18 mouse cellular contexts compared by ENCODE assay signal in genomic region chr7:68593344-68594016, GRCm38 (mm10).
DNase-seq lines count a peak whose midpoint lies in the region; ATAC-seq and TF ChIP-seq lines count a peak whose summit lies in the region.
"Had no signal": no experiment of that assay in that cellular context is flagged by ENCODE, and none has a peak within 500 bp of the region (broad histone marks: within the 10 kb centered on the region; RNA-seq: fewer than 3 reads in every experiment).

No protein-coding gene starts in this region.

- 0 out of 2 replicates have a peak, but pooled peaks cover 9% of the 10 kb centered on the region for H3K4me1 ChIP-seq in kidney, postnatal 0 days (replicated peaks; ENCODE audit: insufficient read depth, low read length)
- H3K4me1 ChIP-seq in embryonic facial prominence, embryonic 14.5 days (ENCODE audit: control insufficient read depth, insufficient read depth, low read length), result no peaks in the 10 kb centered on the region
- peaks cover 14% of the 10 kb centered on the region for H3K4me1 ChIP-seq in hindbrain, embryonic 13.5 days (replicated peaks)
- no peaks in the 10 kb centered on the region for H3K4me1 ChIP-seq in midbrain, postnatal 0 days (ENCODE audit: insufficient read depth, low read length)
- H3K4me1 ChIP-seq: lung, embryonic 15.5 days had no signal

- H3K9me3 ChIP-seq in kidney, postnatal 0 days (replicated peaks; ENCODE audit: low read length), result no peaks in the 10 kb centered on the region
- no peaks in the 10 kb centered on the region for H3K9me3 ChIP-seq in embryonic facial prominence, embryonic 14.5 days (ENCODE audit: control insufficient read depth, low read length)
- no peaks in the 10 kb centered on the region for H3K9me3 ChIP-seq in hindbrain, embryonic 13.5 days
- H3K9me3 ChIP-seq in midbrain, postnatal 0 days (ENCODE audit: low read length), result no peaks in the 10 kb centered on the region
- H3K9me3 ChIP-seq: lung, embryonic 15.5 days had no signal

- no peak overlapping the region for H3K9ac ChIP-seq in kidney, postnatal 0 days (ENCODE audit: low read depth, low read length)
- H3K9ac ChIP-seq in embryonic facial prominence, embryonic 14.5 days (ENCODE audit: low read depth, low read length), result no peak overlapping the region
- H3K9ac ChIP-seq in hindbrain, embryonic 13.5 days, result no peak overlapping the region
- no peak overlapping the region for H3K9ac ChIP-seq in midbrain, postnatal 0 days (replicated peaks; ENCODE audit: low read length, poor library complexity, severe bottlenecking)
- H3K9ac ChIP-seq: lung, embryonic 15.5 days had no signal

- no peak for TF ChIP-seq CTCF in kidney, postnatal 0 days (IDR thresholded peaks at IDR 0.05; ENCODE audit: low read depth)
- no peak for TF ChIP-seq CTCF in midbrain, postnatal 0 days (IDR thresholded peaks at IDR 0.05)

- H3K27ac ChIP-seq in kidney, postnatal 0 days, result no peak overlapping the region
- H3K27ac ChIP-seq in embryonic facial prominence, embryonic 14.5 days (replicated peaks; ENCODE audit: low read depth, low read length), result no peak overlapping the region
- no peak overlapping the region for H3K27ac ChIP-seq in hindbrain, embryonic 13.5 days
- no peak overlapping the region for H3K27ac ChIP-seq in midbrain, postnatal 0 days (ENCODE audit: low read depth, low read length)
- H3K27ac ChIP-seq: gastrocnemius, adult 2 months; lung, embryonic 15.5 days had no signal

- peak; percentile 49 for DNase-seq in kidney, postnatal 0 days (ENCODE audit: low spot score)
- DNase-seq in kidney, postnatal 25 days, result no peak
- peak; percentile 55 for DNase-seq in embryonic facial prominence, embryonic 14.5 days (ENCODE audit: low spot score)
- no peak for DNase-seq in midbrain, postnatal 0 days (ENCODE audit: low spot score)
- DNase-seq in urinary bladder, adult 2 months (ENCODE audit: low spot score), result no peak
- DNase-seq in natural killer cell, adult 2 months (ENCODE audit: low spot score in 2 of 2), result no peak
- DNase-seq: adrenal gland, adult 2 months; cerebellum, postnatal 25 days; gastrocnemius, adult 2 months; heart, postnatal 4 days; kidney, adult 9 months; liver had no signal

- ATAC-seq in kidney, postnatal 0 days (replicated peaks; ENCODE audit: low FRiP score, low read depth), result no peak
- peak; percentile 79 for ATAC-seq in embryonic facial prominence, embryonic 14.5 days (ENCODE audit: low read depth)
- ATAC-seq in hindbrain, embryonic 13.5 days (ENCODE audit: low FRiP score), result peak; percentile 52; the same call in 1 of the 2 replicates
- ATAC-seq in midbrain, postnatal 0 days (ENCODE audit: low FRiP score), result no peak
- ATAC-seq: Patski had no signal

- H3K36me3 ChIP-seq in kidney, postnatal 0 days (ENCODE audit: insufficient read depth, low read length), result no peaks in the 10 kb centered on the region
- H3K36me3 ChIP-seq in embryonic facial prominence, embryonic 14.5 days (ENCODE audit: control insufficient read depth, insufficient read depth, low read length), result no peaks in the 10 kb centered on the region
- H3K36me3 ChIP-seq in hindbrain, embryonic 13.5 days, result no peaks in the 10 kb centered on the region
- H3K36me3 ChIP-seq in midbrain, postnatal 0 days (ENCODE audit: insufficient read depth, low read length), result no peaks in the 10 kb centered on the region
- H3K36me3 ChIP-seq: lung, embryonic 15.5 days had no signal

- H3K4me2 ChIP-seq in kidney, postnatal 0 days (ENCODE audit: low read length), result peak overlapping the region; percentile 41
- H3K4me2 ChIP-seq in embryonic facial prominence, embryonic 14.5 days (ENCODE audit: low read depth, low read length), result peak overlapping the region; percentile 19; the same call in 1 of the 2 replicates
- H3K4me2 ChIP-seq in hindbrain, embryonic 13.5 days, result peak overlapping the region; percentile 26
- H3K4me2 ChIP-seq in midbrain, postnatal 0 days (ENCODE audit: low read depth, low read length, poor library complexity, severe bottlenecking), result peak overlapping the region; percentile 20; the same call in 1 of the 2 replicates
- H3K4me2 ChIP-seq: heart, embryonic 11.5 days; lung, embryonic 15.5 days had no signal

- H3K27me3 ChIP-seq in kidney, postnatal 0 days (ENCODE audit: insufficient read depth, low read length), result no peaks in the 10 kb centered on the region
- no peaks in the 10 kb centered on the region for H3K27me3 ChIP-seq in embryonic facial prominence, embryonic 14.5 days (replicated peaks; ENCODE audit: control insufficient read depth, insufficient read depth, low read length)
- H3K27me3 ChIP-seq in hindbrain, embryonic 13.5 days, result no peaks in the 10 kb centered on the region
- H3K27me3 ChIP-seq in midbrain, postnatal 0 days (ENCODE audit: insufficient read depth, low read length), result no peaks in the 10 kb centered on the region; the same call in 1 of the 2 replicates
- H3K27me3 ChIP-seq: CH12.LX; lung, embryonic 15.5 days had no signal

- 21% methylated on average over 15 of the region's 15 CpGs for WGBS in kidney, postnatal 0 days
- 32% methylated on average over 15 of the region's 15 CpGs for WGBS in embryonic facial prominence, embryonic 14.5 days
- 37% methylated on average over 15 of the region's 15 CpGs for WGBS in hindbrain, embryonic 13.5 days
- WGBS in midbrain, postnatal 0 days, result 25% methylated on average over 15 of the region's 15 CpGs

- H3K4me3 ChIP-seq in kidney, postnatal 0 days (replicated peaks; ENCODE audit: low read depth, low read length), result no peak overlapping the region
- H3K4me3 ChIP-seq in embryonic facial prominence, embryonic 14.5 days (ENCODE audit: low read depth, low read length), result no peak overlapping the region
- no peak overlapping the region for H3K4me3 ChIP-seq in hindbrain, embryonic 13.5 days
- H3K4me3 ChIP-seq in midbrain, postnatal 0 days (ENCODE audit: low read depth, low read length), result no peak overlapping the region
- H3K4me3 ChIP-seq: erythroblast, embryonic 14.5 days; gastrocnemius, adult 2 months; lung, embryonic 15.5 days had no signal

Comparison
In these comparisons a context has a peak if more than half of its experiments do, and no peak if none do; other contexts are left out.
1. DNase-seq: peak in kidney, postnatal 0 days (single experiment) and embryonic facial prominence, embryonic 14.5 days (single experiment); none in kidney, postnatal 25 days (0 of 2), midbrain, postnatal 0 days (single experiment), urinary bladder, adult 2 months (single experiment) and natural killer cell, adult 2 months (0 of 2).
2. ATAC-seq: peak in embryonic facial prominence, embryonic 14.5 days (single experiment) and hindbrain, embryonic 13.5 days (single experiment); none in kidney, postnatal 0 days (single experiment) and midbrain, postnatal 0 days (single experiment).
3. Peak in every context shown above with its lines, with median percentiles within 50 percentile points of each other: H3K4me2 ChIP-seq.